ENCODE assay signal across 7 mouse cellular contexts in genomic region chr11:44496217-44496616, GRCm38 (mm10). TPM values are rescaled to one million over a fixed set of nuclear protein-coding genes. Genes with fewer than 3 reads are reported as not detected.
DNase-seq lines count a peak whose midpoint lies in the region; ATAC-seq and TF ChIP-seq lines count a peak whose summit lies in the region.

No protein-coding gene starts in this region.

- H3K4me1 ChIP-seq in midbrain, embryonic 14.5 days (ENCODE audit: control insufficient read depth, insufficient read depth, low read length), result no peaks in the 10 kb centered on the region
- no peaks in the 10 kb centered on the region for H3K4me1 ChIP-seq in midbrain, embryonic 13.5 days (replicated peaks)
- H3K4me1 ChIP-seq in heart, embryonic 16.5 days (ENCODE audit: control insufficient read depth, insufficient read depth, low read length), result peaks cover 4% of the 10 kb centered on the region; the same call in 1 of the 2 replicates
- H3K4me1 ChIP-seq in liver, embryonic 14.5 days (replicated peaks; ENCODE audit: control insufficient read depth in 2 of 2, insufficient read depth in 2 of 2, low read length in 1 of 2), result peaks cover 16 to 34% of the 10 kb centered on the region in 2 experiments
- H3K4me1 ChIP-seq in stomach, postnatal 0 days (replicated peaks; ENCODE audit: control insufficient read depth, insufficient read depth), result no peaks in the 10 kb centered on the region; the same call in 1 of the 2 replicates

- H3K27ac ChIP-seq in midbrain, embryonic 14.5 days (replicated peaks; ENCODE audit: low read depth, low read length), result no peak overlapping the region
- no peak overlapping the region for H3K27ac ChIP-seq in midbrain, embryonic 13.5 days
- peak overlapping the region; percentile 25 for H3K27ac ChIP-seq in heart, embryonic 16.5 days (ENCODE audit: low read length)
- peak overlapping the region; percentile 16; the same call in 1 of the 2 replicates for H3K27ac ChIP-seq in liver, embryonic 14.5 days
- 0 out of 2 replicates have a peak overlapping the region, but pooled peaks have one; percentile 49 for H3K27ac ChIP-seq in stomach, postnatal 0 days (replicated peaks)

- no peak for ATAC-seq in midbrain, embryonic 14.5 days (ENCODE audit: low FRiP score, low TSS enrichment)
- no peak for ATAC-seq in midbrain, embryonic 13.5 days
- ATAC-seq in heart, embryonic 16.5 days (replicated peaks; ENCODE audit: extremely low read depth, insufficient read depth, low FRiP score), result peak; percentile 57
- no peak for ATAC-seq in liver, embryonic 14.5 days (ENCODE audit: insufficient read depth)
- peak; percentile 26; the same call in 1 of the 2 replicates for ATAC-seq in stomach, postnatal 0 days (ENCODE audit: low FRiP score, low TSS enrichment)
- no peak for ATAC-seq in cerebellum, adult (ENCODE audit: insufficient number of reproducible peaks, low FRiP score, low TSS enrichment)

- 46% methylated on average over 3 of the region's 3 CpGs for WGBS in midbrain, embryonic 14.5 days
- 45% methylated on average over 3 of the region's 3 CpGs for WGBS in midbrain, embryonic 13.5 days
- 42% methylated on average over 3 of the region's 3 CpGs for WGBS in heart, embryonic 16.5 days
- 62% methylated on average over 3 of the region's 3 CpGs for WGBS in liver, embryonic 14.5 days (ENCODE audit: insufficient replicate concordance)
- 26% methylated on average over 3 of the region's 3 CpGs for WGBS in stomach, postnatal 0 days

- H3K9me3 ChIP-seq in midbrain, embryonic 14.5 days (ENCODE audit: control insufficient read depth, low read length), result no peaks in the 10 kb centered on the region
- H3K9me3 ChIP-seq in midbrain, embryonic 13.5 days, result no peaks in the 10 kb centered on the region
- no peaks in the 10 kb centered on the region for H3K9me3 ChIP-seq in heart, embryonic 16.5 days (replicated peaks; ENCODE audit: control insufficient read depth, low read length)
- no peaks in the 10 kb centered on the region for H3K9me3 ChIP-seq in liver, embryonic 14.5 days (ENCODE audit: control insufficient read depth, low read length)
- no peaks in the 10 kb centered on the region for H3K9me3 ChIP-seq in stomach, postnatal 0 days (ENCODE audit: control insufficient read depth, low read length)

- DNase-seq in midbrain, embryonic 14.5 days, result peak; percentile 2
- no peak for DNase-seq in liver, embryonic 14.5 days (ENCODE audit: low read depth in 3 of 3, low spot score in 3 of 3)
- DNase-seq in stomach, postnatal 0 days (ENCODE audit: low spot score), result peak; percentile 17
- DNase-seq in left cerebral cortex, postnatal 14 days (ENCODE audit: low spot score in 2 of 2), result no peak

- no peak for TF ChIP-seq CTCF in liver, embryonic 14.5 days (IDR thresholded peaks at IDR 0.05; ENCODE audit: low read depth)
- no peak for TF ChIP-seq CTCF in stomach, postnatal 0 days (IDR thresholded peaks at IDR 0.05; ENCODE audit: low read depth)

- H3K27me3 ChIP-seq in midbrain, embryonic 14.5 days (ENCODE audit: control insufficient read depth, insufficient read depth, low read length), result no peaks in the 10 kb centered on the region
- H3K27me3 ChIP-seq in midbrain, embryonic 13.5 days, result no peaks in the 10 kb centered on the region
- no peaks in the 10 kb centered on the region for H3K27me3 ChIP-seq in heart, embryonic 16.5 days (ENCODE audit: control insufficient read depth, insufficient read depth, low read length)
- H3K27me3 ChIP-seq in liver, embryonic 14.5 days (ENCODE audit: control insufficient read depth, insufficient read depth, low read length), result no peaks in the 10 kb centered on the region
- no peaks in the 10 kb centered on the region for H3K27me3 ChIP-seq in stomach, postnatal 0 days (ENCODE audit: control insufficient read depth, insufficient read depth, low read length)

- no peak overlapping the region for H3K4me3 ChIP-seq in midbrain, embryonic 14.5 days (replicated peaks; ENCODE audit: low read depth, low read length)
- H3K4me3 ChIP-seq in midbrain, embryonic 13.5 days (replicated peaks), result no peak overlapping the region
- H3K4me3 ChIP-seq in heart, embryonic 16.5 days (ENCODE audit: low read length), result no peak overlapping the region
- H3K4me3 ChIP-seq in liver, embryonic 14.5 days (ENCODE audit: insufficient read depth in 1 of 2, low read depth in 2 of 2, low read length in 2 of 2), result no peak overlapping the region
- no peak overlapping the region for H3K4me3 ChIP-seq in stomach, postnatal 0 days (ENCODE audit: low read depth, low read length)

- intact Hi-C loops in left cerebral cortex, postnatal 14 days (cut with DNase I), result no loop called here

- H3K36me3 ChIP-seq in midbrain, embryonic 14.5 days (ENCODE audit: control insufficient read depth, insufficient read depth, low read length), result no peaks in the 10 kb centered on the region
- no peaks in the 10 kb centered on the region for H3K36me3 ChIP-seq in midbrain, embryonic 13.5 days
- H3K36me3 ChIP-seq in heart, embryonic 16.5 days (ENCODE audit: control insufficient read depth, insufficient read depth), result no peaks in the 10 kb centered on the region
- H3K36me3 ChIP-seq in liver, embryonic 14.5 days (replicated peaks; ENCODE audit: control insufficient read depth, insufficient read depth, low read depth), result no peaks in the 10 kb centered on the region
- H3K36me3 ChIP-seq in stomach, postnatal 0 days (ENCODE audit: control insufficient read depth, insufficient read depth, low read length), result no peaks in the 10 kb centered on the region

- no peak overlapping the region for H3K4me2 ChIP-seq in midbrain, embryonic 14.5 days (ENCODE audit: low read length)
- H3K4me2 ChIP-seq in midbrain, embryonic 13.5 days (replicated peaks), result no peak overlapping the region
- no peak overlapping the region; the same call in 1 of the 2 replicates for H3K4me2 ChIP-seq in heart, embryonic 16.5 days (ENCODE audit: low read depth, low read length)
- no peak overlapping the region for H3K4me2 ChIP-seq in liver, embryonic 14.5 days (ENCODE audit: low read depth)
- H3K4me2 ChIP-seq in stomach, postnatal 0 days (replicated peaks; ENCODE audit: low read depth), result 0 out of 2 replicates have a peak overlapping the region, but pooled peaks have one; percentile 5

- no peak overlapping the region for H3K9ac ChIP-seq in midbrain, embryonic 14.5 days (replicated peaks; ENCODE audit: low read length)
- no peak overlapping the region for H3K9ac ChIP-seq in midbrain, embryonic 13.5 days (replicated peaks)
- H3K9ac ChIP-seq in heart, embryonic 16.5 days (ENCODE audit: low read length), result no peak overlapping the region
- H3K9ac ChIP-seq in liver, embryonic 14.5 days (replicated peaks), result no peak overlapping the region
- H3K9ac ChIP-seq in stomach, postnatal 0 days (ENCODE audit: low read length), result no peak overlapping the region

- TF ChIP-seq EP300 in liver, embryonic 14.5 days (IDR thresholded peaks at IDR 0.05; ENCODE audit: low read depth), result no peak
- TF ChIP-seq EP300 in stomach, postnatal 0 days (optimal IDR thresholded peaks at IDR 0.05), result no peak

RNA-seq across cellular contexts. Expression of gene Rnf145, which starts 22.5 kb away (rescaled TPM):
- 127 and 134 TPM in 2 replicates for polyA plus RNA-seq in midbrain, embryonic 14.5 days (2014; fragmentation: Nextera tagmentation; extraction: Ambion mirVana)
- 114 and 127 TPM in 2 replicates for polyA plus RNA-seq in midbrain, embryonic 13.5 days (2015; fragmentation: Nextera tagmentation; extraction: Ambion mirVana)
- 50.5 and 53.5 TPM in 2 replicates for polyA plus RNA-seq in heart, embryonic 16.5 days (2015; fragmentation: Nextera tagmentation; extraction: Ambion mirVana)
- 40.8 and 45.8 TPM in 2 replicates for polyA plus RNA-seq in liver, embryonic 14.5 days (2012; rRNA removed)
- 49.0 and 54.7 TPM in 2 replicates for polyA plus RNA-seq in liver, embryonic 14.5 days (2014; fragmentation: Nextera tagmentation; extraction: Ambion mirVana)
- polyA plus RNA-seq in stomach, postnatal 0 days (2015; fragmentation: Nextera tagmentation; extraction: Ambion mirVana), result 29.5 and 30.5 TPM in 2 replicates
- total RNA-seq in left cerebral cortex, postnatal 14 days (2021), result 100 to 1,000 TPM; 106 to 109 TPM

RNA-seq across cellular contexts. Expression of gene Ublcp1, which starts 25.9 kb away (rescaled TPM):
- polyA plus RNA-seq in midbrain, embryonic 14.5 days (2014; fragmentation: Nextera tagmentation; extraction: Ambion mirVana), result 64.1 and 72.8 TPM in 2 replicates
- 68.5 and 69.6 TPM in 2 replicates for polyA plus RNA-seq in midbrain, embryonic 13.5 days (2015; fragmentation: Nextera tagmentation; extraction: Ambion mirVana)
- 44.3 and 44.5 TPM in 2 replicates for polyA plus RNA-seq in heart, embryonic 16.5 days (2015; fragmentation: Nextera tagmentation; extraction: Ambion mirVana)
- 17.2 and 30.4 TPM in 2 replicates for polyA plus RNA-seq in liver, embryonic 14.5 days (2012; rRNA removed)
- polyA plus RNA-seq in liver, embryonic 14.5 days (2014; fragmentation: Nextera tagmentation; extraction: Ambion mirVana), result 46.6 and 49.1 TPM in 2 replicates
- polyA plus RNA-seq in stomach, postnatal 0 days (2015; fragmentation: Nextera tagmentation; extraction: Ambion mirVana), result 34.5 and 36.9 TPM in 2 replicates
- 10 to 100 TPM; 36.4 to 42.3 TPM for total RNA-seq in left cerebral cortex, postnatal 14 days (2021)

Comparison
In these comparisons a context has a peak if more than half of its experiments do, and no peak if none do; other contexts are left out.
1. ATAC-seq: peak in heart, embryonic 16.5 days (single experiment) and stomach, postnatal 0 days (single experiment); none in midbrain, embryonic 14.5 days (single experiment), midbrain, embryonic 13.5 days (single experiment), liver, embryonic 14.5 days (single experiment) and cerebellum, adult (single experiment).
2. DNase-seq: peak in midbrain, embryonic 14.5 days (single experiment) and stomach, postnatal 0 days (single experiment); none in liver, embryonic 14.5 days (0 of 3) and left cerebral cortex, postnatal 14 days (0 of 2).
3. H3K27ac ChIP-seq: peak in heart, embryonic 16.5 days (single experiment), liver, embryonic 14.5 days (single experiment) and stomach, postnatal 0 days (single experiment); none in midbrain, embryonic 14.5 days (single experiment) and midbrain, embryonic 13.5 days (single experiment).